18 mouse cellular contexts compared by ENCODE assay signal in genomic region chr12:70778271-70778670, GRCm38 (mm10). TPM values are rescaled to one million over a fixed set of nuclear protein-coding genes. Genes with fewer than 3 reads are reported as not detected.
DNase-seq lines count a peak whose midpoint lies in the region; ATAC-seq and TF ChIP-seq lines count a peak whose summit lies in the region.
"Had no signal": no experiment of that assay in that cellular context is flagged by ENCODE, and none has a peak within 500 bp of the region (broad histone marks: within the 10 kb centered on the region; RNA-seq: fewer than 3 reads in every experiment).

No protein-coding gene starts in this region.

- H3K4me2 ChIP-seq in heart, embryonic 12.5 days: no peak overlapping the region
- no peak overlapping the region for H3K4me2 ChIP-seq in neural tube, embryonic 11.5 days (ENCODE audit: low read depth)
- H3K4me2 ChIP-seq: heart, embryonic 13.5 days; hindbrain, embryonic 12.5 days had no signal

- no peak overlapping the region for H3K9ac ChIP-seq in heart, embryonic 12.5 days
- H3K9ac ChIP-seq in neural tube, embryonic 11.5 days (ENCODE audit: low read length): no peak overlapping the region
- H3K9ac ChIP-seq: heart, embryonic 13.5 days; hindbrain, embryonic 12.5 days had no signal

- in situ Hi-C loops in Patski (cut with MboI; ENCODE audit: low pct_unique_long_range_greater_than_20kb): loop anchor here (10.0 kb wide), 1 partner anchor 283 kb away; no protein-coding TSS in a partner anchor

- WGBS in heart, embryonic 12.5 days: 71% methylated on average over 2 of the region's 2 CpGs
- WGBS in neural tube, embryonic 11.5 days: 73% methylated on average over 2 of the region's 2 CpGs

- CTCF ChIA-PET in Patski (lab: Charles Lee): interaction anchor here (0.8 to 2.6 kb wide), 4 partner anchors 10 to 94 kb away, joined by 3 to 8 read pairs (median 4); no protein-coding TSS in a partner anchor

- no peaks in the 10 kb centered on the region for H3K27me3 ChIP-seq in heart, embryonic 12.5 days (replicated peaks)
- no peaks in the 10 kb centered on the region for H3K27me3 ChIP-seq in neural tube, embryonic 11.5 days (ENCODE audit: control insufficient read depth, insufficient read depth, low read length)
- no peaks in the 10 kb centered on the region for H3K27me3 ChIP-seq in Patski
- H3K27me3 ChIP-seq: heart, embryonic 13.5 days had no signal

- no peaks in the 10 kb centered on the region for H3K9me3 ChIP-seq in heart, embryonic 12.5 days (replicated peaks)
- H3K9me3 ChIP-seq in neural tube, embryonic 11.5 days (ENCODE audit: control insufficient read depth, low read length): no peaks in the 10 kb centered on the region
- H3K9me3 ChIP-seq: embryonic facial prominence, embryonic 10.5 days; heart, embryonic 13.5 days; hindbrain, embryonic 12.5 days had no signal

- no peaks in the 10 kb centered on the region for H3K36me3 ChIP-seq in heart, embryonic 12.5 days
- H3K36me3 ChIP-seq in neural tube, embryonic 11.5 days (ENCODE audit: control insufficient read depth, insufficient read depth, low read length): no peaks in the 10 kb centered on the region
- H3K36me3 ChIP-seq: embryonic facial prominence, embryonic 10.5 days; heart, embryonic 13.5 days; hindbrain, embryonic 12.5 days had no signal

- peak; percentile 74 for DNase-seq in heart, adult 11 months
- peak; percentile 1 for DNase-seq in neural tube, embryonic 11.5 days (ENCODE audit: low spot score)
- no peak for DNase-seq in neural tube, embryonic 10.5 days (ENCODE audit: extremely low spot score, low spot score)
- DNase-seq in Patski (ENCODE audit: low read depth, low spot score): no peak
- no peak for DNase-seq in right cerebral cortex, adult 2 months (ENCODE audit: low spot score in 2 of 2)
- no peak for DNase-seq in thymus, postnatal 4 days
- DNase-seq: B cell, adult 2 months; cerebellum, adult 2 months; gastrocnemius, postnatal 14 days had no signal

- H3K27ac ChIP-seq in heart, embryonic 12.5 days (ENCODE audit: poor library complexity, severe bottlenecking): no peak overlapping the region
- H3K27ac ChIP-seq in neural tube, embryonic 11.5 days (ENCODE audit: low read depth, low read length): no peak overlapping the region
- H3K27ac ChIP-seq: embryonic facial prominence, embryonic 10.5 days; heart, embryonic 13.5 days; hindbrain, embryonic 12.5 days had no signal

- peak; percentile 36 for TF ChIP-seq CTCF in Patski (IDR thresholded peaks at IDR 0.05)

- peaks cover 35% of the 10 kb centered on the region for H3K4me1 ChIP-seq in heart, embryonic 12.5 days (replicated peaks)
- no peaks in the 10 kb centered on the region; the same call in 1 of the 2 replicates for H3K4me1 ChIP-seq in neural tube, embryonic 11.5 days (ENCODE audit: control insufficient read depth, insufficient read depth, low read length)

- ATAC-seq in heart, embryonic 12.5 days (ENCODE audit: insufficient number of reproducible peaks, low FRiP score): no peak
- ATAC-seq in neural tube, embryonic 11.5 days (ENCODE audit: insufficient read depth, low FRiP score, low TSS enrichment): no peak
- no peak for ATAC-seq in Patski
- ATAC-seq: CD4-positive, CD25-positive, alpha-beta regulatory T cell, adult 4 months; forebrain, embryonic 14.5 days; hindbrain, embryonic 16.5 days; inflammation-experienced regulatory T-cells, adult 6 months; intestine, postnatal 0 days had no signal

- no peak overlapping the region for H3K4me3 ChIP-seq in heart, embryonic 12.5 days
- H3K4me3 ChIP-seq in neural tube, embryonic 11.5 days (ENCODE audit: low read depth, low read length): no peak overlapping the region
- H3K4me3 ChIP-seq: embryonic facial prominence, embryonic 10.5 days; heart, embryonic 13.5 days; hindbrain, embryonic 12.5 days had no signal

- POLR2A ChIA-PET in Patski (lab: Charles Lee): no interaction called here

RNA-seq across cellular contexts. Expression of gene Frmd6, which starts 47.0 kb away (rescaled TPM):
- 29.4 and 29.6 TPM in 2 replicates for polyA plus RNA-seq in heart, embryonic 12.5 days (2016; fragmentation: Nextera tagmentation; extraction: Ambion mirVana)
- polyA plus RNA-seq in neural tube, embryonic 11.5 days (2014; fragmentation: Nextera tagmentation; extraction: Ambion mirVana): 27.8 and 28.5 TPM in 2 replicates
- 79.3 TPM for polyA plus RNA-seq in Patski (2021)

Comparison
In these comparisons a context has a peak if more than half of its experiments do, and no peak if none do; other contexts are left out.
1. DNase-seq: peak in heart, adult 11 months (single experiment) and neural tube, embryonic 11.5 days (single experiment); none in neural tube, embryonic 10.5 days (single experiment), Patski (single experiment), right cerebral cortex, adult 2 months (0 of 2) and thymus, postnatal 4 days (single experiment).